Mouse (Mus musculus) kidney, postnatal 0 days (tissue): ENCODE measurements around the gene Nudt9. TPM values are rescaled to one million over a fixed set of nuclear protein-coding genes. Genes with fewer than 3 reads are reported as not detected.

Experiments used
- ATAC-seq: fragments of 200-750 bp; cut with Nextera tagmentation; replicated peaks from 2 replicates; pipeline ENCODE4 v1.8.0; 2017; ENCODE audit warnings: low read depth, moderate number of reproducible peaks, moderate TSS enrichment, moderate library complexity; ENCODE audit not compliant: low FRiP score
- DNase-seq: peaks from one replicate; pipeline ENCODE4 v3.0.0-alpha.2; 2016; ENCODE audit warnings: low spot score
- H3K27ac ChIP-seq: fragments of 300-500 bp; sonication (generic); 2 replicates; pipeline ENCODE4 v1.5.1; 2014; ENCODE audit warnings: mild to moderate bottlenecking
- H3K27me3 ChIP-seq: fragments of 300-500 bp; sonication (generic); 2 replicates; pipeline ENCODE4 v1.6.1; 2014; ENCODE audit warnings: low read length, mixed read lengths; ENCODE audit not compliant: insufficient read depth
- H3K36me3 ChIP-seq: fragments of 300-500 bp; sonication (generic); 2 replicates; pipeline ENCODE4 v1.6.1; 2014; ENCODE audit warnings: low read length, mixed read lengths; ENCODE audit not compliant: insufficient read depth
- H3K4me1 ChIP-seq: fragments of 300-500 bp; sonication (generic); replicated peaks from 2 replicates; pipeline ENCODE4 v1.6.1; 2014; ENCODE audit warnings: antibody characterized with exemption, low read length, mixed read lengths; ENCODE audit not compliant: insufficient read depth
- H3K4me2 ChIP-seq: fragments of 300-500 bp; sonication (generic); 2 replicates; pipeline ENCODE4 v1.6.1; 2014; ENCODE audit warnings: mild to moderate bottlenecking, low read length, moderate library complexity, mixed read lengths
- H3K4me3 ChIP-seq: fragments of 300-500 bp; sonication (generic); replicated peaks from 2 replicates; pipeline ENCODE4 v1.5.1; 2014; ENCODE audit warnings: low read depth, low read length
- H3K9ac ChIP-seq: fragments of 300-500 bp; sonication (generic); 2 replicates; pipeline ENCODE4 v1.6.1; 2014; ENCODE audit warnings: low read depth, low read length
- H3K9me3 ChIP-seq: fragments of 300-500 bp; sonication (generic); replicated peaks from 2 replicates; pipeline ENCODE4 v1.6.1; 2016; ENCODE audit warnings: low read length, inconsistent platforms, mixed read lengths
- CTCF ChIP-seq: IDR thresholded peaks from 2 replicates; pipeline ENCODE4 v1.5.1; 2016; ENCODE audit warnings: antibody characterized with exemption, low read depth, mild to moderate bottlenecking, moderate library complexity
- WGBS: fragments of 180-500 bp; shearing (Covaris S2); extraction: QIAGEN DNeasy Blood & Tissue Kit; methylation state at CpG from one replicate; pipeline ENCODE4 v1.1.7; 2014; 5-methylcytosine and 5-hydroxymethylcytosine counted together
- polyA plus RNA-seq: library from polyadenylated mRNA; unstranded; fragments of >200 nt; fragmentation: Nextera tagmentation; extraction: Ambion mirVana; gene quantifications from 2 replicates; pipeline ENCODE4 v1.2.1, GENCODE M21; 2015

The Nudt9 gene
- polyA plus RNA-seq, 1 experiment from 2014 or later, result 65.1 TPM

GRCm38 (mm10) chr5:104047200-104048105, 1.3 kb downstream of the Nudt9 start:
- no peak for TF ChIP-seq CTCF
- peak overlapping the region; percentile 83 for H3K9ac ChIP-seq
- H3K9me3 ChIP-seq, result no peaks in the 10 kb centered on the region
- peaks cover 4% of the 10 kb centered on the region; the same call in 1 of the 2 replicates for H3K4me1 ChIP-seq
- ATAC-seq (no peak), DNase-seq (peak; percentile 43)
- H3K27ac ChIP-seq, result peak overlapping the region; percentile 79
- H3K36me3 ChIP-seq, result 0 out of 2 replicates have a peak, but pooled peaks cover 13% of the 10 kb centered on the region
- H3K4me3 ChIP-seq, result peak overlapping the region; percentile 86
- no peaks in the 10 kb centered on the region for H3K27me3 ChIP-seq
- H3K4me2 ChIP-seq, result peak overlapping the region; percentile 75
- WGBS, result 2% methylated on average over 19 of the region's 19 CpGs

GRCm38 (mm10) chr5:104048139-104048538, 2.0 kb downstream of the Nudt9 start:
- WGBS, result 13% methylated on average over 4 of the region's 4 CpGs
- peak; percentile 55 for TF ChIP-seq CTCF
- Histone ChIP-seq H3K4me2 (peak overlapping the region; percentile 75), H3K27ac (no peak overlapping the region), H3K4me1 (peaks cover 4% of the 10 kb centered on the region; the same call in 1 of the 2 replicates), H3K27me3 (no peaks in the 10 kb centered on the region), H3K9ac (no peak overlapping the region), H3K36me3 (0 out of 2 replicates have a peak, but pooled peaks cover 13% of the 10 kb centered on the region), H3K4me3 (peak overlapping the region; percentile 86; the same call in 1 of the 2 replicates), H3K9me3 (no peaks in the 10 kb centered on the region)
- DNase-seq (peak; percentile 68), ATAC-seq (no peak)

- Histone ChIP-seq H3K36me3 (0 out of 2 replicates have a peak, but pooled peaks cover 15% of the 10 kb centered on the region), H3K27me3 (no peaks in the 10 kb centered on the region), H3K9me3 (no peaks in the 10 kb centered on the region), H3K4me1 (peaks cover 4% of the 10 kb centered on the region; the same call in 1 of the 2 replicates), H3K4me2 (no peak overlapping the region), H3K4me3 (no peak overlapping the region), H3K9ac (no peak overlapping the region), H3K27ac (no peak overlapping the region)
- ATAC-seq (no peak), DNase-seq (peak; percentile 36)
- peak; percentile 50; the same call in 1 of the 2 replicates for TF ChIP-seq CTCF
- 68% methylated on average over 8 of the region's 8 CpGs for WGBS
These were observed 6.8 kb downstream of the Nudt9 start for GRCm38 (mm10) chr5:104052956-104053355.

- Histone ChIP-seq H3K9me3 (no peaks in the 10 kb centered on the region), H3K4me3 (no peak overlapping the region), H3K9ac (no peak overlapping the region), H3K4me1 (no peaks in the 10 kb centered on the region), H3K4me2 (no peak overlapping the region), H3K27me3 (no peaks in the 10 kb centered on the region), H3K27ac (no peak overlapping the region), H3K36me3 (0 out of 2 replicates have a peak, but pooled peaks cover 15% of the 10 kb centered on the region)
- TF ChIP-seq CTCF, result no peak
- ATAC-seq (no peak), DNase-seq (no peak)
- WGBS, result 96% methylated on average over 4 of the region's 4 CpGs
These were observed 8.8 kb downstream of the Nudt9 start for GRCm38 (mm10) chr5:104054938-104055337.

GRCm38 (mm10) chr5:104055816-104056215, 9.7 kb downstream of the Nudt9 start:
- H3K27ac ChIP-seq, result no peak overlapping the region
- no peak overlapping the region for H3K4me3 ChIP-seq
- peaks cover 16% of the 10 kb centered on the region; the same call in 1 of the 2 replicates for H3K36me3 ChIP-seq
- no peaks in the 10 kb centered on the region for H3K4me1 ChIP-seq
- DNase-seq (no peak), ATAC-seq (no peak)
- WGBS, result 84% methylated on average over 4 of the region's 4 CpGs
- TF ChIP-seq CTCF, result no peak
- no peaks in the 10 kb centered on the region for H3K27me3 ChIP-seq
- H3K9me3 ChIP-seq, result no peaks in the 10 kb centered on the region
- H3K4me2 ChIP-seq, result no peak overlapping the region
- no peak overlapping the region for H3K9ac ChIP-seq

- Histone ChIP-seq H3K9me3 (no peaks in the 10 kb centered on the region), H3K27me3 (no peaks in the 10 kb centered on the region), H3K36me3 (peaks cover 11% of the 10 kb centered on the region; the same call in 1 of the 2 replicates), H3K27ac (no peak overlapping the region), H3K9ac (no peak overlapping the region), H3K4me1 (no peaks in the 10 kb centered on the region), H3K4me2 (no peak overlapping the region), H3K4me3 (no peak overlapping the region)
- no peak for DNase-seq
- 85% methylated on average over 7 of the region's 7 CpGs for WGBS
- no peak for TF ChIP-seq CTCF
- no peak for ATAC-seq
These were observed 10.2 kb downstream of the Nudt9 start for GRCm38 (mm10) chr5:104056295-104056694.
